Mouse (Mus musculus) heart, embryonic 11.5 days (tissue): Measurements from ENCODE around the gene Ice1. TPM values are rescaled to one million over a fixed set of nuclear protein-coding genes. Genes with fewer than 3 reads are reported as not detected.

Experiments used
- ATAC-seq: fragments of 200-750 bp; cut with Nextera tagmentation; replicated peaks from 2 replicates; pipeline ENCODE4 v1.8.0; 2017; ENCODE audit warnings: moderate library complexity; ENCODE audit not compliant: insufficient number of reproducible peaks, low FRiP score, low TSS enrichment
- H3K27ac ChIP-seq: fragments of 300-500 bp; sonication (generic); 2 replicates; pipeline ENCODE4 v1.5.1; 2014; ENCODE audit warnings: mild to moderate bottlenecking, low read depth, low read length
- H3K27me3 ChIP-seq: fragments of 300-500 bp; sonication (generic); 2 replicates; pipeline ENCODE4 v1.6.1; 2014; ENCODE audit warnings: mild to moderate bottlenecking, low read length, mixed read lengths; ENCODE audit not compliant: control insufficient read depth, insufficient read depth
- H3K36me3 ChIP-seq: fragments of 300-500 bp; sonication (generic); 2 replicates; pipeline ENCODE4 v1.6.1; 2014; ENCODE audit warnings: mild to moderate bottlenecking, low read length, moderate library complexity, mixed read lengths; ENCODE audit not compliant: control insufficient read depth, insufficient read depth
- H3K4me1 ChIP-seq: fragments of 300-500 bp; sonication (generic); 2 replicates; pipeline ENCODE4 v1.6.1; 2014; ENCODE audit warnings: low read length; ENCODE audit not compliant: control insufficient read depth, insufficient read depth
- H3K4me2 ChIP-seq: fragments of 300-500 bp; sonication (generic); 2 replicates; pipeline ENCODE4 v1.6.1; 2014; ENCODE audit warnings: mild to moderate bottlenecking, moderate library complexity
- H3K4me3 ChIP-seq: fragments of 300-500 bp; sonication (generic); 2 replicates; pipeline ENCODE4 v1.5.1; 2014; ENCODE audit warnings: low read depth, low read length
- H3K9ac ChIP-seq: fragments of 300-500 bp; sonication (generic); 2 replicates; pipeline ENCODE4 v1.6.1; 2014; ENCODE audit warnings: mild to moderate bottlenecking, low read depth, low read length, moderate library complexity
- H3K9me3 ChIP-seq: fragments of 300-500 bp; sonication (generic); replicated peaks from 2 replicates; pipeline ENCODE4 v1.6.1; 2016; ENCODE audit warnings: low read length; ENCODE audit not compliant: control insufficient read depth
- WGBS: fragments of 180-500 bp; shearing (Covaris S2); extraction: QIAGEN DNeasy Blood & Tissue Kit; methylation state at CpG from one replicate; pipeline ENCODE4 v1.1.7; 2014; ENCODE audit not compliant: insufficient replicate concordance; 5-methylcytosine and 5-hydroxymethylcytosine counted together
- polyA plus RNA-seq: library from polyadenylated mRNA; unstranded; fragments of >200 nt; fragmentation: Nextera tagmentation; extraction: Ambion mirVana; gene quantifications from 2 replicates; pipeline ENCODE4 v1.2.1, GENCODE M21; 2014

Gene Ice1
- polyA plus RNA-seq, 1 experiment from 2014 or later, result 22.3 TPM

- Histone ChIP-seq H3K27me3 (no peaks in the 10 kb centered on the region), H3K4me1 (no peaks in the 10 kb centered on the region), H3K4me3 (no peak overlapping the region), H3K36me3 (no peaks in the 10 kb centered on the region; the same call in 1 of the 2 replicates), H3K9me3 (no peaks in the 10 kb centered on the region), H3K4me2 (no peak overlapping the region), H3K9ac (no peak overlapping the region), H3K27ac (no peak overlapping the region)
- ATAC-seq, result no peak
- WGBS, result 71% methylated on average over 1 of the region's 1 CpGs
Measured at GRCm38 (mm10) chr13:70625665-70626064, 11.8 kb downstream of the Ice1 start.

GRCm38 (mm10) chr13:70624445-70624844, 13.0 kb downstream of the Ice1 start:
- Histone ChIP-seq H3K9ac (no peak overlapping the region), H3K27ac (no peak overlapping the region), H3K9me3 (no peaks in the 10 kb centered on the region), H3K27me3 (no peaks in the 10 kb centered on the region), H3K4me3 (no peak overlapping the region), H3K4me2 (no peak overlapping the region), H3K36me3 (peaks cover 8% of the 10 kb centered on the region), H3K4me1 (no peaks in the 10 kb centered on the region)
- 94% methylated on average over 4 of the region's 4 CpGs for WGBS
- ATAC-seq, result no peak

- H3K27ac ChIP-seq, result no peak overlapping the region
- WGBS, result 87% methylated on average over 4 of the region's 4 CpGs
- ATAC-seq, result no peak
- no peaks in the 10 kb centered on the region for H3K9me3 ChIP-seq
- H3K9ac ChIP-seq, result no peak overlapping the region
- H3K27me3 ChIP-seq, result no peaks in the 10 kb centered on the region
- H3K36me3 ChIP-seq, result peaks cover 11% of the 10 kb centered on the region
- no peak overlapping the region for H3K4me2 ChIP-seq
- no peaks in the 10 kb centered on the region for H3K4me1 ChIP-seq
- H3K4me3 ChIP-seq, result no peak overlapping the region
Measured at GRCm38 (mm10) chr13:70622461-70623057, 14.9 kb downstream of the Ice1 start.

GRCm38 (mm10) chr13:70621509-70621908, 15.9 kb downstream of the Ice1 start:
- Histone ChIP-seq H3K4me3 (no peak overlapping the region), H3K27me3 (no peaks in the 10 kb centered on the region), H3K36me3 (peaks cover 16% of the 10 kb centered on the region), H3K27ac (no peak overlapping the region), H3K9me3 (no peaks in the 10 kb centered on the region), H3K9ac (no peak overlapping the region), H3K4me2 (no peak overlapping the region), H3K4me1 (no peaks in the 10 kb centered on the region)
- WGBS, result 96% methylated on average over 9 of the region's 9 CpGs
- ATAC-seq, result no peak

GRCm38 (mm10) chr13:70612837-70613236, 24.6 kb downstream of the Ice1 start:
- peaks cover 23% of the 10 kb centered on the region for H3K36me3 ChIP-seq
- 77% methylated on average over 2 of the region's 2 CpGs for WGBS

GRCm38 (mm10) chr13:70610431-70611420, 26.7 kb downstream of the Ice1 start:
- H3K9ac ChIP-seq, result no peak overlapping the region
- H3K27me3 ChIP-seq, result no peaks in the 10 kb centered on the region
- H3K4me2 ChIP-seq, result no peak overlapping the region
- 84% methylated on average over 15 of the region's 15 CpGs for WGBS
- H3K4me3 ChIP-seq, result no peak overlapping the region
- no peaks in the 10 kb centered on the region for H3K9me3 ChIP-seq
- ATAC-seq, result no peak
- no peaks in the 10 kb centered on the region for H3K4me1 ChIP-seq
- H3K36me3 ChIP-seq, result peaks cover 18% of the 10 kb centered on the region
- no peak overlapping the region for H3K27ac ChIP-seq

More at GRCm38 (mm10) chr13:70612837-70613236, 24.6 kb downstream of the Ice1 start:
- ATAC-seq, result no peak
- Histone ChIP-seq H3K4me1 (no peaks in the 10 kb centered on the region), H3K27me3 (no peaks in the 10 kb centered on the region), H3K9me3 (no peaks in the 10 kb centered on the region), H3K4me2 (no peak overlapping the region), H3K9ac (no peak overlapping the region), H3K4me3 (no peak overlapping the region), H3K27ac (no peak overlapping the region; the same call in 1 of the 2 replicates)

GRCm38 (mm10) chr13:70609632-70610031, 27.8 kb downstream of the Ice1 start:
- H3K4me1 ChIP-seq, result no peaks in the 10 kb centered on the region
- WGBS, result 88% methylated on average over 3 of the region's 3 CpGs
- H3K27me3 ChIP-seq, result no peaks in the 10 kb centered on the region
- H3K9ac ChIP-seq, result no peak overlapping the region
- no peak overlapping the region for H3K4me2 ChIP-seq
- H3K27ac ChIP-seq, result no peak overlapping the region
- ATAC-seq, result no peak
- H3K4me3 ChIP-seq, result no peak overlapping the region
- no peaks in the 10 kb centered on the region for H3K9me3 ChIP-seq
- H3K36me3 ChIP-seq, result peaks cover 21% of the 10 kb centered on the region

- H3K27ac ChIP-seq, result no peak overlapping the region
- no peak overlapping the region for H3K9ac ChIP-seq
- peaks cover 42% of the 10 kb centered on the region for H3K36me3 ChIP-seq
- H3K27me3 ChIP-seq, result no peaks in the 10 kb centered on the region
- WGBS, result 97% methylated on average over 5 of the region's 5 CpGs
- no peaks in the 10 kb centered on the region for H3K9me3 ChIP-seq
- H3K4me1 ChIP-seq, result no peaks in the 10 kb centered on the region
- H3K4me3 ChIP-seq, result no peak overlapping the region
- no peak; the same call in 1 of the 2 replicates for ATAC-seq
- no peak overlapping the region for H3K4me2 ChIP-seq
Measured at GRCm38 (mm10) chr13:70605366-70605765, 32.1 kb downstream of the Ice1 start.
